Mouse (Mus musculus) heart, adult 9 months (tissue): ENCODE results near the gene Bcr.

Experiments used
- DNase-seq, 2 experiments: peaks; one replicate each; pipeline ENCODE4 v3.0.0; 2022; ENCODE audit warnings: low spot score in 2 of 2

Gene Bcr

DNA sequence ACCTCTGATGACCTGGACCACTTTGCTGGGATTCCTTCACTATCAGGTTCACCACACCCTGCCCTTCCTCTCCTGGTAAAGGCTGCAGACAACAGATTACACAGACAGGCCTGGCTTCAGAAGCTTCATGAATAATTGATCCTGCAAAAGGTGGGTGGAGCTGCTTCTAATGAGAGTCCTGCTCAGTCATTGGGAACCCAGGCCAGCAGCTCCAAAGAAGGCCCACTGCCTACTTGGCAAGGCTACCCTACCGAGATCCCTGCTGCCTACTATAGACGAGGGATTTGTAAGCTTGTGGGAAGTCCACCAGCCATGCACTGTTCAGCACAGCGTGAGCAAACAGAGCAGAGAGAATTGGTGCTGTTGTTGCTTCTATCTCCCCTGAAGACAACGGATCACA is 4.1 kb upstream of the Bcr start:
- no peak for DNase-seq

DNA sequence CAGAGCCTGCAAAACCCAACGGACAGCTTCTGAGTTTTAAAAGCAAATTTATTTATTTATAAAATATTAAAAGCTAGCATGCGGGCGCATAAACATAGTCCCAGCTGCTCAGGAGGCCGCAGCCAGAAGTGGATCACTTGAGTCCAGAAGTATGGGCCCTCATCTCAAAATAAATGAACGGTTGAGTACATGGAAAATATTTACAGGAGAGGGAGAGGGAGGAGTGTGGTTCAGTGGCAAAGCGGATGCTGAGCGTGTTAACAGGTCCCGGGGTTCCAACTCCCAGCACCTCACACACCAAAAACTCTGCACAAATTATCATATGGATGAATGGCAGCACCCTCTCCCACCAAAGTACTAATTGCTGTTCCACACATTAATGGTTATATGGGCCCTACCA is 2.1 kb upstream of the Bcr start:
- no peak for DNase-seq

- DNase-seq, result peak in 1 of 2 experiments; percentile 13
Measured at GRCm38 (mm10) chr10:75058761-75059395, 1.5 kb upstream of the Bcr start.

DNA sequence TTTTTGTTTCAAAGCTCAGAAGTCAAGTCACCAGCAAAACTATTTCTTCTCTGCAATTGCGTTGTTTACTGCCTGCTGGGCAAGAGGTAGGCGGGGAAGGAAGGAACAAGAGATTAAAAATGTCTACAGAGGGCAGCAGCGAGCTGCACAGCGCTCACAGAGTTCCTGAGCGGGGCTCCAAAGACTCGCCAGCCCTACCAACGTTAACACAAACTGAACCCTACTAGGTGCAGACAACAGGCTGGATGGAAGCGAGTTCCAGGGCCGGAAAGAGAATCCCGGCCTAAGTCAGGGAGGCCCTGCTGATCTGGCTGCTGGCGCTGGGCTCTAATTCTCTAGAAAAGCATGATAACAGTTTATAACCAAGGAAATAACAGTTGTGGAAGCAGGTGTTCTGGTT is 996 bp upstream of the Bcr start:
- peak; percentile 68 to 84 for DNase-seq

DNA sequence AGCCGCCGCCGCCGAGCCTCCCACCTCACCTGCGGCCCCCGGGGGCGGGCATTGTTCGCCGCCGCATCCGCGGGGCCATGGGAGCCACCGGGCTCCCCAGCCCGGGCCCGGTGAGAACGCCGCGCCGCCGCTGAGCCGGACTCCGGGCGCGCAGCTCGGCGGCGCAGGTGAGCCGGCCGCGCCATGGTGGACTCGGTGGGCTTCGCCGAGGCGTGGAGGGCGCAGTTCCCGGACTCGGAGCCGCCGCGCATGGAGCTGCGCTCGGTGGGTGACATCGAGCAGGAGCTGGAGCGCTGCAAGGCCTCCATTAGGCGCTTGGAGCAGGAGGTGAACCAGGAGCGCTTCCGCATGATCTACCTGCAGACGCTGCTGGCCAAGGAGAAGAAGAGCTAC is 447 bp downstream of the Bcr start:
- DNase-seq, result no peak

- peak in 1 of 2 experiments; percentile 10 for DNase-seq
Measured at GRCm38 (mm10) chr10:75061341-75062188, 1.2 kb downstream of the Bcr start.

GRCm38 (mm10) chr10:75062189-75062561 is 1.8 kb downstream of the Bcr start:
- DNase-seq, result peak in 1 of 2 experiments; percentile 11

- DNase-seq, result no peak
Measured at GRCm38 (mm10) chr10:75062621-75063020, 2.2 kb downstream of the Bcr start.

DNA sequence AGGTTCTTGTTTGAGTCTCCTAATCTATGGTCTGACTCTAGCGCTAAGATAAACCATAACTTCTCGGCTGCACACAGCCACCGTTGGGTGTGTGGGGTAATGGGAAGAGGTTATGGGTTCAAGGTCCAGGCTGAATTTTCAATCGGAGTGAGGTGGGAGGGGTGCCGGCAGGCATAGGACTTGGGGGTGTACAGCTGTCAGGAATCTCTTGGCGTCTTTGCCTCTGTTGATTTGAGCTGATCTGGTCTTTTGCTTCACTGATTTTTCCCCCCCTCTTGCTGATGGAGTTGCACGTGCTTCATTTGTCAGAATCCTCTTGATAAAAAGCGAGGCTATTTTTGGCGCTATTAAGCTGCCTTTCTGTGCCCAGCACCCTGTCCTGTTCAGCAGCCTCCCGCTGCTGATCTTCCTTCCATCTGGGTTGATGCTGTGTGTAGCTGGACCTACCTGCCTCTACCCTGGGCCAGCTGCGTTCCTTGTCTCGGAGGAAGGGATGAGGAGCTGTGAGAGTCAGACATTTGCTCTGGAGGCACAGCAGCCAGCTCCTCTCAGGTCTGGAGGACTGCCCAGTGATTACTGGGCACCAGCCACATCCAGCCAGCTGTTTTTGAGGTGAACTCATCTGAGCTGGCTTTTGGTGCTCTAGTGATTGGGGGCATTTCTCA is 3.0 kb downstream of the Bcr start:
- no peak for DNase-seq

GRCm38 (mm10) chr10:75065691-75066090 is 5.3 kb downstream of the Bcr start:
- no peak for DNase-seq

DNA sequence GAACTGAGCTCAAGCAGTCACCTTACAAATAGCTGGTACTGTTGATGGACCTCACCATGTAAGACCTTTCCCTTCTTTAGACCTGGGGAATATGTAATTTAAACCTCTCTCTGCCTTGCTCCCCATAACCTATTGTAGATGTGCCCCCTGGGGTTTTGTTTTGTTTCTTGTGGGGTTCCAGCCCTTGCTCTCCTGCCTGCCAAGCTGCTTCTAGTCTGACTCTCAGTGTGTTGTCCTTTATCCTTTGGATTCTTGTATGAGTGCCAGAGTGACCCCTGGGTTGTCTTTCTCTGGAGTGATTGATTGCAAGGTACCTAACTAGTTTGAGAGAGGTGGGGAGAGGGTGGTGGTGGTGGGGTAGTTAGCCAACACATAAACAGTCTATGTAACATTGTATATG is 7.1 kb downstream of the Bcr start:
- DNase-seq, result no peak

DNA sequence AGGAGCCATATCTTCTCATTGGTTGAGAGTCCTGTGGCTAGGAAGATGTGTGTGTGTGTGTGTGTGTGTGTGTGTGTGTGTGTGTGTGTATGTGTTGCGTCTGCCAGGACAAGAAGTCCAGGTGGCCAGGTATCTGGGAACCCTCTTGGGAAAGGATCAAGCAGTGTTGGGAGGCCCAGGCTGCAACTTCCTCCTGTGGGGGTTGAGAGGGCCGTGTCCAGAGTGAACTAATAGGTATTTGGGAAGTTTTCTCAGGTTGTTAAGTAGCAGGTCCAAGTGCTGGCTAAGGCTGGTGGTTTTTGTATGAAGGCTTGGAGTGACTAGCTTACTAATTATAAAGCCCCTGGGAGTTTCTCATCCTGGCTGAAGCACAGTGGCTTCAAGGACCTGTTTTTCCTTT is 7.7 kb downstream of the Bcr start:
- DNase-seq, result no peak

DNA sequence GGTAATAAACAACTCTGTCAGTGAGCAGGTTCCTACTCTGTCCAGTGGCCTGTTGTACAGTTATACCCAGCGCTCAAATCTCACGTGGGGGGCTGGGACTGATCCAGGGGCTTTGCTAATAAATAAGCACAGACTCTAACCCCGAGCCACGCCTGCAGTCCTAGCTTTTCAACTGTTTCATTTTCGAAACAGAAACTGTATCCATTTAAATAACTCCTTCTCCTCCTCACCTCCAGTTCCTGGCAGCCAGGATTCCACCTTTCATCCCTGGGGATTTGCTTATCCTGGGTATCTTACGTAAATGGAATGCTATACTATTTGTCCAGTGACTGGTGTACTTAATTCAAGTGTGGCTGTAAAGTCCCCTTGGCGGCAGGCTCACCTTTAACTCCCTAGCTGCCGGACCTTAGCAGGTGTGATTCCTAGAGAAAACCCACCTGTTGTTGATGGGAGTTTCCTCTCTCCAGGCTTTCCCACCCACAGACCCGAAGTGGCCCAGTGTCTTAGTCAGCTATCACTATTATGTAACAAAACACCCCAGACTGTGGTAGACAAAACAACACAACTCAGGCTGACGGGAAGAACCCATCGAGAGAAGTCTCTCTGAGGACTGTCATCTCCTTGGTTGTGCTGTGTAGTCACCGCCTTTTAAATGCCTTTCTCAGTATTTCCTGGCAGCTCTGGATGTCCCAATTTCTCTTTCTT is 8.4 kb downstream of the Bcr start:
- no peak for DNase-seq

DNA sequence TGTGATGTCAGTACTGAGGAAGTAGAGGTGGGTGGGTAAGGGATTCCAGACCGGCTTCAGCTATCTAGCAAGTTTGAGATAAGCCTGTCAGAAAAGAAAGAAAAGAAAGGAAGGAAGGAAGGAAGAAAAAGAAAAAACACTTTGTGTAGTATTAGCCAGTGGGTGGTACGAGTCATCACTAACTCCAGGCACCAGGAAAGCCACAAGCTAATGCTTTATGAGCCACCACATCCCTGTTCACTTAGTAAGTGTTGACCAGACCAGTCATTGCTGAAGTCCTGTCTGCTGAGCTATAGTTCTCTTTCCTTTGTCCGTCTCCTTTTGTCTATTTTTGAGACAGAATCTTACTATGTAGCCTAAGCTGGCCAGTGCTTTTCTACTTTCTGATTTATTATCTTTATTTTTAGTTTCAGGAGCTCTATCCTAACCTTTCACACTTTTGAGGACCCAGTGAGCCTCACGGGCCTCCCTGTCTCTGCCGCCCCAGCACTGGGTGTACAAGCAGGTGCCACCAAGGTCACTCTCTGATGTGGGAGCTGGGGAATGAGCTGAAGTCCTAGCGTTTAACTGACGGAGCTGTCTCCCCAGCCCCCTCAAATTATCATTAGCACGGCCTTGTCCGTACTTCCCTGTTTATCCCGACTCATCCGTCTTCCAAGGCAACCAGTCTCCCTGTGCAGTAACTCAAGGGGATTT is 10.0 kb downstream of the Bcr start:
- no peak for DNase-seq

GRCm38 (mm10) chr10:75075665-75076064 is 15.3 kb downstream of the Bcr start:
- DNase-seq, result no peak

DNA sequence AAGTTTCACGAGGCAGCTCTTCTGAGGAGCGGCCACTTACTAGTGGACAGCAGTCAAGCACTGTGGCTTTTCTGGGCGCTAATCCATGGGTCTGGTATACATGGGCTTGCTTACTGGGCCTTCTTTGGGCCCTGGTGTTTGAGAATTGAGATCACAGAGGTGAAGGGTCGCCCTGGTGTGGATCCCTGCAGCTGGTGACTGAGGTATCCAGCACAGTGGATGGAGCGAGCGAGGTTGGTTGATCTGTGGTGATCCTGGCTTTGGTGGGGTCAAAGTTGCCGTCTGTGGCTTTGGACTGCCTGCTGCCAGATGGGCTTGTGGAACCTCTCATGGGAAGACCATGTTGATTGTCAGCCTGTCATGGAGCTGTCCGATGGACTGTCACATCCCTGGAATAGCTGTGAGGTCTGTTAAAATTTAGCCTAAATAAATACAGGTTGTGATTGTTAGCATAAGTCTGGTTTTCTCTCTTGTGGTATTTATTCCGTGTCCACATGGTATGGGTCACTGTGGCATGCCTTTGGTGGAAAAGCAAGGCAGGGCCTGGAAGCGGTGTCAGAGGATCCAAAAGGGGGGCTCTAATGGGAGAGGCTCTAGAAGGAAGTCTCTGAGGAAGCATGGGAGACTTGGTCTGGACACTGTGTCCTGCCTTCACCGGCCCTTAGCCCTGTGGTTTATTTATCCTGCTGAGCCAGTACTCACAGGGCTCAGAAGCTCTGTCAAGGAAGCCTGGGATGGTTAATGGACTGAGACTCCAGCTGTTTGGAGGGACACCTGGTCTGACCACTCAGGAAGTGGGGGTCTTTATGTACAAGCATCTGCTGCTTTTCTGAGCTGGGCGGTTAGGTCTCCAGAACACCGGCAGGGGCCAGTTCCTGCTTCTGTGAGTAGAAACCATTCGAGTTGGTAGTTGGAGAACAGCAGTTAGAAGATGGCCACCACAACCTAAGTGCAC is 18.1 kb downstream of the Bcr start:
- DNase-seq, result no peak

DNA sequence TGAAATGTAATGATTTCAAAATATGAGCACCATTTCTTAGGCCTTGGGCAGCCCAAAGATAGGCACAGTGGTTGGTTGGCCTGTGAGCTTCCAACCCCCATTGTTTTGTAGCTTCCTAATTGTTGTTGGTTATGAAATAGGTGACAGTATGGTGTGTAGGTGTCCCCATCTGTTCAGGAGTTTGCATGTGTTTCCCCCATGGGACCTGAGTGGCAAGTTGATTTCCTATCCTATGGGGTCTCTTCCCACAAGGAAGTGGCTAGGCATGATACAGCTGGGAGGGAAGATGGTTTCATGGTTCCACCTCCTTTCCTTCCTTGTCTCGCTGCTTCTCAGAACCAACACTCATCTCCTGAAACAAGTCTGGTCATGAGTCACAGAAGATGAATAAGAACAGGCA is 24.9 kb downstream of the Bcr start:
- no peak for DNase-seq

- no peak for DNase-seq
Measured at GRCm38 (mm10) chr10:75088471-75088870, 28.1 kb downstream of the Bcr start.

DNA sequence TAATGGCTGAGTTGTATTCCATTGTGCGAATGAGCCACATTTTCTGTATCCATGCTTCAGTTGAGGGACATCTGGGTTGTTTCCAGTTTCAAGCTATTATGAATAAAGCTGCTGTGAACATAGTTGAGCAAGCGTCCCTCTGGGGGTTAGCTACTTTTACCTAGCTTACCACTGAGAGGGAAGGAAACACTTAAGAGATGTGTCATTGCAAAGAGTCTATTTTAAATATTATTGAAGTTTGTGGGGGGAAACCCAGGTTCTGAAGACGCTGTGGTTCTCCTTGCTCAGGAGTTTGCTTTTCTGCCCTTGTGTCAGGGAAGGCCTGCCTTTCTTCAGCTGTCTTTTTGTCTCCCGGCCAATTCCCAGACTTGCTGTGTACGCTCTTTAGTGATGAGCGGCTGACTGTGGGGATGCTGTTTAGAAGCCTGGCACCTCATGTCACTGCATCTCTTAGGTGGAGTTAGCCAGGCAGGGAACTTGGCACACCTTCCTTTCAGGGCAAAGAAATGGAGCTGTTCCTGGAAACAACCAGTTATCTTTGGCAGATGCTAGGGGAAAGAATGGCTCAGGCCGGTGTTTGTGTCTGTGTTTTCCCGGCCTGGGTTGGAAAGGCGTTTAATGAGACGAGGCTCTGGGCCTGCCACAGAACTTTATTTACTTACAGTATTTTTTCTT is 31.2 kb downstream of the Bcr start:
- DNase-seq, result peak; percentile 58 to 71
